Mouse (Mus musculus) neural tube, embryonic 12.5 days (tissue): ENCODE results near the gene Rdx. TPM values are rescaled to one million over a fixed set of nuclear protein-coding genes. Genes with fewer than 3 reads are reported as not detected.

ENCODE experiments used
- ATAC-seq: fragments of 200-750 bp; cut with Nextera tagmentation; 2 replicates; pipeline ENCODE4 v1.8.0; 2017; ENCODE audit warnings: low read depth, mild to moderate bottlenecking, moderate TSS enrichment, moderate library complexity; ENCODE audit not compliant: low FRiP score
- H3K27ac ChIP-seq: fragments of 300-500 bp; sonication (generic); 2 replicates; pipeline ENCODE4 v1.5.1; 2016
- H3K27me3 ChIP-seq: fragments of 300-500 bp; sonication (generic); replicated peaks from 2 replicates; pipeline ENCODE4 v1.6.1; 2016; ENCODE audit warnings: mild to moderate bottlenecking
- H3K36me3 ChIP-seq: fragments of 300-500 bp; sonication (generic); 2 replicates; pipeline ENCODE4 v1.6.1; 2016; ENCODE audit warnings: mild to moderate bottlenecking
- H3K4me1 ChIP-seq: fragments of 300-500 bp; sonication (generic); 2 replicates; pipeline ENCODE4 v1.6.1; 2016
- H3K4me2 ChIP-seq: fragments of 300-500 bp; sonication (generic); replicated peaks from 2 replicates; pipeline ENCODE4 v1.6.1; 2016; ENCODE audit warnings: mild to moderate bottlenecking
- H3K4me3 ChIP-seq: fragments of 300-500 bp; sonication (generic); 2 replicates; pipeline ENCODE4 v1.5.1; 2016
- H3K9ac ChIP-seq: fragments of 300-500 bp; sonication (generic); 2 replicates; pipeline ENCODE4 v1.6.1; 2016; ENCODE audit warnings: mild to moderate bottlenecking
- H3K9me3 ChIP-seq: fragments of 300-500 bp; sonication (generic); 2 replicates; pipeline ENCODE4 v1.6.1; 2016; ENCODE audit warnings: mild to moderate bottlenecking
- WGBS: fragments of 180-500 bp; shearing (Covaris S2); methylation state at CpG from one replicate; pipeline ENCODE4 v1.1.7; 2016; 5-methylcytosine and 5-hydroxymethylcytosine counted together
- microRNA-seq: library from miRNA; unstranded; fragments of <30 nt; microRNA quantifications from one replicate; pipeline ENCODE4, GENCODE M21; 2017
- polyA plus RNA-seq: library from polyadenylated mRNA; unstranded; fragments of >200 nt; fragmentation: Nextera tagmentation; extraction: Ambion mirVana; gene quantifications from 2 replicates; pipeline ENCODE4 v1.2.1, GENCODE M21; 2016

Gene Rdx
- polyA plus RNA-seq, 1 experiment from 2014 or later, result 133 TPM

GRCm38 (mm10) chr9:52130348-52130747 is 83.4 kb downstream of the Rdx start:
- ATAC-seq, result no peak
- WGBS, result 84% methylated on average over 4 of the region's 4 CpGs
- H3K27me3 ChIP-seq, result no peaks in the 10 kb centered on the region

GRCm38 (mm10) chr9:52132771-52133170 is 85.8 kb downstream of the Rdx start:
- 85% methylated on average over 2 of the region's 2 CpGs for WGBS
- ATAC-seq, result no peak
- Histone ChIP-seq H3K36me3 (peaks cover 10% of the 10 kb centered on the region; the same call in 1 of the 2 replicates), H3K4me2 (no peak overlapping the region), H3K27me3 (no peaks in the 10 kb centered on the region), H3K9me3 (no peaks in the 10 kb centered on the region), H3K9ac (no peak overlapping the region), H3K27ac (no peak overlapping the region), H3K4me3 (no peak overlapping the region), H3K4me1 (no peaks in the 10 kb centered on the region)

More at GRCm38 (mm10) chr9:52130348-52130747, 83.4 kb downstream of the Rdx start:
- Histone ChIP-seq H3K9me3 (no peaks in the 10 kb centered on the region), H3K4me1 (no peaks in the 10 kb centered on the region), H3K27ac (no peak overlapping the region), H3K9ac (no peak overlapping the region), H3K4me3 (no peak overlapping the region), H3K36me3 (peaks cover 15% of the 10 kb centered on the region), H3K4me2 (no peak overlapping the region)

Small RNAs within 50 kb of the gene (microRNA-seq; reads per million reads assigned to microRNA genes)
- gene Gm27686 (not detected), gene Mir6244 (not detected)

Other genes starting within 250 kb of the Rdx start
- gene Fdx1, start 83.6 kb upstream of the Rdx start, polyA plus RNA-seq, result 46.1 and 49.0 TPM in 2 replicates
- 8.0 and 8.3 TPM in 2 replicates for gene Zc3h12c, start 121.4 kb downstream of the Rdx start, polyA plus RNA-seq